Comparison of ENCODE assay signal across 22 mouse cellular contexts in the genomic region with DNA sequence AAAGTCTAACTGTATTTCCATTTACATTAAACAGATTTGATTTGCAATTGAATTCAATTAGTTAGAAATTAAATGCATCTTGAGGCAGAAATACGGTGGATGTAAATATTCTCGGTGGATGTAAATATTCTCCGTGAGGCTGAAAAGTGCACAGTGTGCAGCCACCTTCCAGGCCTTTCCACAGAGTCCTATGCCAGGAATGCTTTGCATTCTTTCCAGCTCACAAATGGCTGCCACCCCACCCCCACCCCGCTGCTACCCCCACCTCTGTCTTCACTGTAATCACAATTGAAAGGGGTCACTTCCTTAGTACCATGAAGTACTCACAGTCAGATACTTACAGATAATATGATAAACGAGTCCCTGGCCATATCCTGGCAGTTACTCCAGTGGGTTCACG.
A peak's percentile ranks its signal among the peaks of the same experiment; 100 is the strongest.
DNase-seq lines count a peak whose midpoint lies in the region; ATAC-seq lines count a peak whose summit lies in the region.
"Had no signal": no experiment of that assay in that cellular context is flagged by ENCODE, and none has a peak within 500 bp of the region (broad histone marks: within the 10 kb centered on the region; RNA-seq: fewer than 3 reads in every experiment).

No protein-coding gene starts in this region.

- ATAC-seq in heart, embryonic 11.5 days (replicated peaks; ENCODE audit: insufficient number of reproducible peaks, low FRiP score, low TSS enrichment): peak; percentile 71; the same call in 1 of the 2 replicates
- ATAC-seq in heart, embryonic 15.5 days (replicated peaks; ENCODE audit: insufficient number of reproducible peaks, insufficient read depth, low FRiP score, low read depth): no peak
- ATAC-seq: activated CD4-positive, CD25-positive, alpha-beta regulatory T cell, adult 4 months; forebrain, embryonic 15.5 days; intestine, embryonic 16.5 days had no signal

- DNase-seq in heart, postnatal 25 days (ENCODE audit: low spot score): no peak
- no peak for DNase-seq in heart, postnatal 10 days
- DNase-seq in ES-CJ7 (ENCODE audit: low read depth, low spot score) (peak; percentile 4), R1 (ENCODE audit: low read depth, low spot score) (peak; percentile 36)
- DNase-seq in layer of hippocampus, postnatal 25 days (ENCODE audit: extremely low spot score in 1 of 2, low spot score in 1 of 2): no peak
- DNase-seq: adrenal gland, postnatal 14 days; cerebellum, adult 11-12 months; cerebellum, adult 9-10 months; cerebellum, postnatal 25 days; gastrocnemius, postnatal 36 days; kidney, adult 2 months had no signal

- no peak overlapping the region for H3K4me3 ChIP-seq in heart, embryonic 11.5 days (ENCODE audit: low read depth, low read length)
- no peak overlapping the region for H3K4me3 ChIP-seq in heart, embryonic 15.5 days
- H3K4me3 ChIP-seq: embryonic facial prominence, embryonic 15.5 days; erythroblast, embryonic 14.5 days; forebrain, embryonic 10.5 days; forebrain, embryonic 15.5 days; hindbrain, embryonic 15.5 days; kidney, embryonic 15.5 days had no signal

- no peaks in the 10 kb centered on the region for H3K36me3 ChIP-seq in heart, embryonic 11.5 days (ENCODE audit: control insufficient read depth, insufficient read depth, low read length)
- no peaks in the 10 kb centered on the region for H3K36me3 ChIP-seq in heart, embryonic 15.5 days
- H3K36me3 ChIP-seq: embryonic facial prominence, embryonic 15.5 days; forebrain, embryonic 10.5 days; forebrain, embryonic 15.5 days; hindbrain, embryonic 15.5 days; kidney, embryonic 15.5 days had no signal

- no peak overlapping the region for H3K9ac ChIP-seq in heart, embryonic 11.5 days (ENCODE audit: low read depth, low read length)
- no peak overlapping the region for H3K9ac ChIP-seq in heart, embryonic 15.5 days
- H3K9ac ChIP-seq: embryonic facial prominence, embryonic 15.5 days; forebrain, embryonic 15.5 days; hindbrain, embryonic 15.5 days; kidney, embryonic 15.5 days had no signal

- H3K27ac ChIP-seq in heart, embryonic 11.5 days (ENCODE audit: low read depth, low read length): no peak overlapping the region
- H3K27ac ChIP-seq in heart, embryonic 15.5 days: no peak overlapping the region
- H3K27ac ChIP-seq: embryonic facial prominence, embryonic 15.5 days; forebrain, embryonic 10.5 days; forebrain, embryonic 15.5 days; hindbrain, embryonic 15.5 days; kidney, embryonic 15.5 days had no signal

- H3K4me2 ChIP-seq in heart, embryonic 11.5 days: no peak overlapping the region
- H3K4me2 ChIP-seq in heart, embryonic 15.5 days: 0 out of 2 replicates have a peak overlapping the region, but pooled peaks have one; percentile 5
- H3K4me2 ChIP-seq: embryonic facial prominence, embryonic 15.5 days; forebrain, embryonic 15.5 days; hindbrain, embryonic 15.5 days; kidney, embryonic 15.5 days had no signal

- H3K27me3 ChIP-seq in heart, embryonic 11.5 days (ENCODE audit: control insufficient read depth, insufficient read depth, low read length): no peaks in the 10 kb centered on the region
- H3K27me3 ChIP-seq in heart, embryonic 15.5 days: no peaks in the 10 kb centered on the region
- H3K27me3 ChIP-seq: CH12.LX; embryonic facial prominence, embryonic 15.5 days; forebrain, embryonic 15.5 days; hindbrain, embryonic 15.5 days; kidney, embryonic 15.5 days had no signal

- intact Hi-C loops in heart, postnatal 25 days (cut with DNase I): no loop called here
- intact Hi-C loops in heart, postnatal 10 days (cut with DNase I): no loop called here

- H3K9me3 ChIP-seq in heart, embryonic 11.5 days (replicated peaks; ENCODE audit: control insufficient read depth, low read length): no peaks in the 10 kb centered on the region
- no peaks in the 10 kb centered on the region for H3K9me3 ChIP-seq in heart, embryonic 15.5 days (replicated peaks)
- H3K9me3 ChIP-seq: embryonic facial prominence, embryonic 15.5 days; forebrain, embryonic 10.5 days; forebrain, embryonic 15.5 days; hindbrain, embryonic 15.5 days; kidney, embryonic 15.5 days had no signal

- WGBS in heart, embryonic 11.5 days (ENCODE audit: insufficient replicate concordance): 33% methylated on average over 6 of the region's 6 CpGs
- 23% methylated on average over 6 of the region's 6 CpGs for WGBS in heart, embryonic 15.5 days

- peaks cover 12% of the 10 kb centered on the region; the same call in 1 of the 2 replicates for H3K4me1 ChIP-seq in heart, embryonic 11.5 days (ENCODE audit: control insufficient read depth, insufficient read depth, low read length)
- peaks cover 8% of the 10 kb centered on the region; the same call in 1 of the 2 replicates for H3K4me1 ChIP-seq in heart, embryonic 15.5 days (replicated peaks)
- H3K4me1 ChIP-seq: embryonic facial prominence, embryonic 15.5 days; forebrain, embryonic 10.5 days; forebrain, embryonic 15.5 days; hindbrain, embryonic 15.5 days; kidney, embryonic 15.5 days had no signal

Comparison
In these comparisons a context has a peak if more than half of its experiments do, and no peak if none do; other contexts are left out.
1. DNase-seq: peak in ES-CJ7 (single experiment) and R1 (single experiment); none in heart, postnatal 25 days (single experiment), heart, postnatal 10 days (0 of 2) and layer of hippocampus, postnatal 25 days (0 of 2).